Mouse (Mus musculus) frontal cortex, adult 2 months (tissue): ENCODE data around the gene 1700013G24Rik. TPM values are rescaled to one million over a fixed set of nuclear protein-coding genes. Genes with fewer than 3 reads are reported as not detected.

Source experiments
- DNase-seq, 2 experiments: peaks; one replicate each; pipeline ENCODE4 v3.0.0; 2022; ENCODE audit warnings: low spot score in 1 of 2; ENCODE audit errors: extremely low spot score in 1 of 2
- polyA plus RNA-seq: library from polyadenylated mRNA; depleted of rRNA; stranded (reverse); fragments of >200 nt; gene quantifications from 2 replicates; pipeline ENCODE4 v1.2.3, GENCODE M21; 2012

The 1700013G24Rik gene
- polyA plus RNA-seq, 1 experiment = not detected

DNA sequence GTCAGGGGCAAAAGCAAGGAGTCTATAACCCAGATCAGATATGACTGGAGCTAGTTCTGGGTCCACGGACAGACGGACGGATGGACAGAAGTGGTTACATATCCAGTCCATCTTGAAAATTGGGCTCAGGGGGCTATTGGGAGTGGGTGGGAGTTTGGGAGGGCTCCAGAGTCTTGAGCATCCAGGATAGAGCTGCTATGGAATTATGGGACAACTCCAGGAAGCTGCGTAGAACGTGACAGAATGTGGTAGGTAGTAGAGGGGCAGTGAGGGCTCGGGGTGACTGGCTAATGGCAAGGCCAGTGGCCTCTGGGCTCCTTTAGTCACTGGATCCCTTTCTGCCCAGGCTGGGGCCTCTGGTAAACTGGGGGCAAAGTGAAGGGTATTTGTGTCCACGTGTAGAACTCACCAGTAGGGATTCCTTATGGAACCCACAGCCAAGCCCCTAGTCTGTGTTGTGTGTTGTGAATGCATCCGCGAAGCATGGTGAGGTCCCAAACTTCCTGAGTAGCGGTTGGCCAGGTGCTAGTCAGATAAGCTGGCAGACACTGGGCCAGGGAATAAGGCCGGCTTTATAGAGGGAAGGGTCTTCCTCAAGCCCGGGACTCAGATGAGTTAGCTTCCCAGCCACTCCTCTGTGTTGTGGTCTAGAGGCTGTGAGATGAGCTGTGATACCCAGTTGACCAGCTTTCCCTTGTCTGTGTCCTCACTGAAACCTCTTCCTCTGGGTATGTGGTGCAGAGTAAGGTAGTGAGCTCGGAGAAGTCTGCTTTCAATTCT is 22.4 kb downstream of the 1700013G24Rik start:
- no peak for DNase-seq

DNA sequence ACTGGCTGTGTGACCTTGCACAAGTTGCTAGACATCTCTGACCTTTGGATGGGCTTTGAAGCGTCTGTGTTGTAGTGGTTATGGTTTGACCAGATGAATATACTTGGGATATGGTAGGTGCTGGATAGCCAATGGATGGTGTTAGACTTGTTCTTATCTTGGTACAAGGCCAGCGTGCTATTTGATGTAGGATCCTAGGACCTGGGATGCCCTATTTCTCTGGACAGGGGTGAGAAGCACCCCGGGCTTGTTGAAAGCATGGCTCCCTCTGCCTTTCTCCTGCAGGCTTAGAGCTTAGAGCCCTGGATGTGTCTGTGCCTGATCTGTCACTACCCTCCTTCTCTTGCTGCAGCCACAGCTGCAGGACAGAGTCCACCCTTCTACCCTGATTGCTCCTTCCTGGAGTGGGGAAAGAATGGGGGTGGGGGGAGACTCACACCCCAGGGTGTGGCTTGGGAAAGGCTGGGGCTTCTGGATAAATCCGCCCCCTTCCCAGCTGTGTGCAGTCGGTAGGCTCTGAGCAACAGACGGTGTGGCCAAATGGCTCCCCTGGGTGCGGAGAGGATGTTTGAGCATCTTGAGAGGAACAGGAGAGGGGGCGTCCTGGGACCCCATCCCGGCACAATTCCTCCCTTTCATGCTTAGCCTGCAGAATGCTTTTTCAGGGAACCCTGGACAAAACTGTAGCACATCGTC is 23.1 kb downstream of the 1700013G24Rik start:
- DNase-seq = peak; percentile 15 to 58

DNA sequence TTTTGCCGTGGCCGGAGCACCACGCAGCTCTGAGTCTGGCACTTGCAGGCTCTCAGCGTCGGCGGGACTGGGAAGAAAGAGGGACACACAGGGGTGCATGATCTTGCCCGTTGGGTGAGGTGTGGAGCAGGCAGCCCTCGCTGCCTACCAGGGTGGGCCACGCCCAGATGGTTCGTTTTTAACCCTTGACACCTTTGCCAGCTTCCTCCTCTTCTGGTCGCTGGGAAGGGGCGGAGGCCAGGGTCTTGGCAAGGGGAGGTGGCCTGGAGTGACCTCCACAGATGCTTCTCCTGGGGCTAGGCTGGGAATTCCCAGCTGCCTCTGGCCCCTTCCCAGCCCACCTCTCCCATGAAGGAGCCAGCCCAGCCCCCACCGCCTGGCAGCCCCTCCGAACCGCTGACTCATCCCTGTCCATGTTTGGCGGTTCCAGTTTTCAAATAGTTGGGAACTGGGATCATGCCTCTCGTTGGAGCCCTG is 23.7 kb downstream of the 1700013G24Rik start:
- DNase-seq = peak in 1 of 2 experiments; percentile 4

DNA sequence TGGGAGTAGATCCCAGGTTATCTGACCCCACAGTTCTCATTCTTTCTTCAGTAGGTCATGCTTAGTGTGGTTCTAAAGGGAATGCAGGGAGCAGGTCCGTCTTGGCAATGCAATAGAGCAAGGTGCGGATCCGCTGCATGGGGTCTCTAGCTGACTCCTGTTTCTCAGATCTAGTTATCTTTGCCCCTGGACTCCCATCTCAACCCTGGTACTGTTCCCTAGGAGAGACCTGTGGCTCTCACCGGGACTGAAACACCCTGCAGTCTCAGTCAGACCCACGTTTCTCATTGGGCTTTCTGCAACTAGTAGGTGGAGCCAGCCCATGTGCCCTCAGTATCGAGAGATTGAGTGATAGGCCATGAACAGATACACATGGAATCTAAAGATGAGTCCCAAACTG is 24.5 kb downstream of the 1700013G24Rik start:
- no peak for DNase-seq

GRCm38 (mm10) chr4:137478306-137478705 is 25.2 kb downstream of the 1700013G24Rik start:
- DNase-seq = no peak

DNA sequence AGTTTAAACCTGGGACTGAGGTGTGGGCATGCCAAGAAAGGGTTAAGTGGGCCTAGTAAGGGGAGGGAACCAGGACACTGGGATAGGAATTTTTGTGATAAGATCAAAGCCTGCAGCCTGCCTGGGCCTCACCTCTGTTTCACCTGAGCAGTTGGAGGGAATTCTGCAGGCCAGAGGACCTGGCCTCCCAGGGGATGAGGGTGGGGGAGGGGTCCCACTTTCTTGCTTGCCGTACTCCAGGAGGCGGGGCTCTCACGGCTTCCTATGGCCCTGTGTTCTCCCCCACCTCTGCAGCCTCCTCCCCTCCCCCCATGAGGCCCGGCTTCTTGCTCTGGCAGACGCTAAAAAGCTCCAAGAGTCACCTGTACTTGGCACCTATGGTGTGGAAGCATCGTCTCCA is 26.7 kb downstream of the 1700013G24Rik start:
- DNase-seq = no peak

- DNase-seq = no peak
Measured at GRCm38 (mm10) chr4:137480191-137480992, 27.3 kb downstream of the 1700013G24Rik start.

- DNase-seq = no peak
Measured at GRCm38 (mm10) chr4:137480993-137481340, 27.9 kb downstream of the 1700013G24Rik start.

- no peak for DNase-seq
Measured at GRCm38 (mm10) chr4:137481381-137482030, 28.4 kb downstream of the 1700013G24Rik start.

DNA sequence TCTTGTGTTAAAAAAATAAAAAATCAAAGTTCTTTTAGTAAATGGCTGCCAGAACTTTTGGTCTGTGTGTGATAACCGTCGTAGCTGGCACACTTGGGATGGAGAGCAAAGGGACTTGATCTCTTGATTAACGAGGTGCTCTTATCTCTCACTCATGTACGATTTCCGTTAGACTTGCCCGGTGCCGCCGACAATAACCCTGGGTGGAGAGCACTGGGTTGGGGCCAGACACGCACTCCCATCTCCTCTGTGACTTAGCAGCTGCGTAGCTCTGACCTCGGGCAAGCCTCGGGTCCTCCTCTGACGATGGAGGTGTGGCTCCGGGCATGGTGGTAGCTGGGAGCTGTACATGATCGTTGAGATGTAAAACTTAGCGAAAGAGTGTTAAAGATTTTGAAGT is 30.8 kb downstream of the 1700013G24Rik start:
- no peak for DNase-seq

GRCm38 (mm10) chr4:137484586-137484985 is 31.5 kb downstream of the 1700013G24Rik start:
- DNase-seq = no peak

DNA sequence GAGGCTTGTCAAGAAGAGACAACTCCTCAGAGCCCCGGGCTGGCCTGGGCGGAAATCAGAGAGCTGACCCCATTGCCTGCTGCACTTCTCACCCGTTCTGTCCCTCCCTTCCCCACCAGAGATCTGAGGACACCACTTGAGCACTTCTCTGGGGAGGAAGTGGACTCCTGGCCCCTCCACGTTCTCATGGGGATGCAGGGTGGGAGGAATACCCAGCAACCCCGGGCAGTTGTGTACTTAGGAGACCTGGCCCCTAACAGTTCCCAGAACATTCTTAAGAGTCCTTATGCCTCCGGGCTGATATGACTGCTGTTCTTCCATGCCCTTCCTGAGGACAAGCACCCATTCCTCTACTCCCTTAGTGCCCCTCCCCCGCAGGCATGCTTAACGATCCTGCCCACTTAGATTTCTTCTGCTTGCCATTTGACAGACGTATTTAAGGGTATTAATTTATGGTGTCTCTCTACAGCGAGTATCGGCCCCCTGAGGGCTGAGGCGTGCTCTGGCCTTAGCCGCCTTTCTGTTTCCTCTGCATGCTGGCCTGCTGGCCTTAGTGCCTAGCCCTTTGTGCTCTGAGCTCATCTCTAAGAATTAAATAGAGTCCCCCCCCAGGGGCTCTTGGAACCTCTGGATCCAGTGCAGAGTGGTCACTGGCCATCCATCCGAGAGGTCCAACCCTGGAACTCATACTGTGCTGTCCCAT is 32.3 kb downstream of the 1700013G24Rik start:
- DNase-seq = no peak

GRCm38 (mm10) chr4:137486081-137487014 is 33.3 kb downstream of the 1700013G24Rik start:
- no peak for DNase-seq

- no peak for DNase-seq
Measured at GRCm38 (mm10) chr4:137487286-137488000, 34.4 kb downstream of the 1700013G24Rik start.

DNA sequence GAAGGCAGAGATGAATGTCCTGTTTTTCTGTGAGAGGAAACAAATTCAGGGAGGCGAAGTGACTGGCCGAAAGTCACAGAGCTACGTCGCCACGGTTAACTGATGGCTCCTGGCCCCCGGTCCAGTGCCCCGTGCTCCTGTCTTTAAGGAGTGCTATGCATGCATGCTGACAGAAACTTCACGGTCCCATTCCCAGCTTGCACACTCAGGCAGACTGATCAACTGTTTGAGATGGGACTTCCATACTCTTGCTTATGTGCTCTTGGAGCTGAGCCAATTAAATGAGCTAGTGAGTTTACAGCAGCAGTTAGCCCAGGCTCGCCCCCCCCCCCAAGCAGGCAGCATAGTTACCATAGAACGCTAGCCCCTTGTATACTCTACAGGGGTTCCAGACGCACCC is 35.0 kb downstream of the 1700013G24Rik start:
- DNase-seq = no peak

DNA sequence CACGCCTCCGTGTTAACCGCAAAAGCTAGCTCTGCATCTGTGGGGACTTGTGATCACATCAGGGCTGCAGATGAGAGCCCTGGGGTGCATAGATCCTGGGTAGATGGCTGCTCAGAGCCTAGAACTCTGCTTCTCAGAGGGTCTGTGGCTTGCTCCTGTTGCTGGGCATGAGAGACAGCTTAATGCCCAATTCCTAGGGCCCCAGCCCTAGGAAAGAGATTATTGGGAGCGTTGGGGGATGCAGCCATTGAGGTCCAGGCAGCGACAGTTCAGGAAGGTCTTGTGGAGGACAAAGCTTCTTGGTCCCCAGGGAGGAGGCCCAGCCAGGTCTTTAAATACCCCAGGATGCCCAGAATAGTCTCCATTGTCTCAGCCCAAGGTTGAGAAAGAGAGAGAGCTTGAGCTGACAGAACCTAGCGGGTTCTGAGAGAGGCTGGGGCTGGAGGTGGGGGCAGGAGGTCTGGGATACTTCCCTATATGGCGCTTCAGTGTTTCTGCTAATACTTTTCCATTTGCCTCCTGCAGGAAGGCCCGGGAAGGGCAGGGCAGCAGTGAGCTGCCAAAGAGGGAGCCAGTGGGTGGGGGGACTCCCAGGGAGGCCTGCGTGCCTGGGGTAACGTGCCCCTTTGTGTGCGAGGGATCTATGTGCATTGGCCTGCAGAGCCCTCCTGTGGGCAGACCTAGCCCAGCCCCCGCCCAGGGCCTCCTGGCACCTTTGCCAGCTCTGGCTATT is 35.7 kb downstream of the 1700013G24Rik start:
- DNase-seq = no peak

DNA sequence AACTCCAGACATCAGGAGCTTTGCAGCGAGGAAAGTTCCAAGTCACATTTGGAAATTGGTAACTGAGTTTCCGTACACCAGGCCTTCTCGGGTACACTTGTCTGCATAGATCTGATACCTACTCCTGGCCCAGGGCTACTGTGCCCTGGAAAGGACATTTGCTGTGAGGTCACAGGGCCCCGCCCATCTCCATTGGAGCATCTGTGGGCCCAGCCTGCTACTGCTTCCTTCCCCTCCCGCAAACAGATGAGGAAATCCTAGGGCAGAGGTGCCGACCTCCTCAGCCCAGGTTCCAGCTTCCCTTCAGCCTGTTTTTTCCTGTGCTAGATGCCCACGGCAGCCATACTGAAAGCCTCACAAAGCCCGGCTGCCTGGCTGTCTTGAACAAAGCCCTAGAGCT is 36.9 kb downstream of the 1700013G24Rik start:
- no peak for DNase-seq

DNA sequence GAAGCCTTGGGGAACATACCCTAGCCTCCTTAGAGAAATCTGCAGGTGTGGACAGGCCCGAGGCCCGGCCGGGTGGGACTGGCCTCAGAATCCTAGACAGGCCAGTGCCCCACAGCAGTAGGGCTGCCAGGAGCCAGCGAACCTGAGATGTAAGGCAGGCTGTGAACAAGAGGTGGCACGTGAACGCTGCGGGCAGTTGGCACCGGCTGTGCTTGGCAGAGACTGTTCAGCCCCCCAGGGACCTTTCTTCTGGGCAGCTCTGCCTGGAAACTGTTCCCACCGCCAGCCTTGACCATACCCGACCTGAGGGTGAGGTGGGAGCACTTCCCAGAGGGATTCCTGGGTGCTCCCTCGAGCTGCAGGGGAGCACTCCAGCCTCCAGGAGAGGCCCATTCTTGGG is 39.5 kb downstream of the 1700013G24Rik start:
- no peak for DNase-seq
